Comparison of ENCODE assay signal across 7 mouse cellular contexts in the genomic region with DNA sequence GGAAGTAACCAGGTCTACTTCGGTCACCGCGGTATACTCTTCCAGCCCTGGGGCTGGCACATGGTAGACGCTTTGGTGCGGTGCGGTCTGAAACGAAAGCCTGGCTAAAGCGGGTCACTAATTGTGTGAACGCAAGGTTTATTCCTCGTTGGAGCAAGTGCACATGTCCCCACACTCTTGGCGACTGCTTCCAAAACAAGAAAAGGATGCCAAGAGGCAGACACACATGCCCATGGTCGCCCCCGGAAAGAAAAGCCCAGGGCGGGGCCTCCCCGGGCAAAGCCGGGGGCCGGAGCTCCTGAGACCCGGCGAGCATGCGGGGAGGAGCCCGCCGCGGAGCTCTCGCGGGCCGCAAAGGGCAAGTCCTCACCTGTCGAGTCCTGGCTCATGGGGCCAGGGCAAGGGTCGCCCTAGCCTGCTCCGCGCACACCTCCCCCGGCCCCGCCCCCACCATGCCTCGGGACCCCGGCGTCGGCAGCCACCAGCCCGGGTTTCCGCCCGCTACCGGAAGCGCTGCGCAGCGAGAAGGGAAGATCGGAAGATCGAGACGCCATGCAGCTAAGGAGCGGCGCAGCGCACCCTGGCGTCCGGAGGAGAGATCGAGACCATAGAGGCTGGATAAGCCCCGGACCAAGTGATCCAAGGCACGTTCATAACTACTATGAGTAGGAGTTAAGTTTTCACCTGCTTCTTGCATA. TPM values are rescaled to one million over a fixed set of nuclear protein-coding genes. Genes with fewer than 3 reads are reported as not detected.
DNase-seq lines count a peak whose midpoint lies in the region; ATAC-seq and TF ChIP-seq lines count a peak whose summit lies in the region.

Det1 (minus strand) TSS at position 527 of the 698 bp plus-strand sequence.

- H3K4me2 ChIP-seq in intestine, postnatal 0 days (replicated peaks; ENCODE audit: low read depth): peak within 1 kb of the TSS; percentile 73
- peak within 1 kb of the TSS; percentile 65 for H3K4me2 ChIP-seq in midbrain, embryonic 12.5 days (replicated peaks)

- WGBS in embryonic facial prominence, embryonic 10.5 days: under 1% methylated on average over 54 of the region's 54 CpGs
- WGBS in intestine, postnatal 0 days: under 1% methylated on average over 41 of the region's 54 CpGs
- WGBS in midbrain, embryonic 12.5 days: under 1% methylated on average over 54 of the region's 54 CpGs
- under 1% methylated on average over 54 of the region's 54 CpGs for WGBS in small intestine, adult 2 months

- peaks cover 8% of the 10 kb centered on the region for H3K4me1 ChIP-seq in embryonic facial prominence, embryonic 10.5 days
- 0 out of 2 replicates have a peak, but pooled peaks cover 6% of the 10 kb centered on the region for H3K4me1 ChIP-seq in intestine, postnatal 0 days (replicated peaks; ENCODE audit: control insufficient read depth, insufficient read depth, low read length)
- H3K4me1 ChIP-seq in midbrain, embryonic 12.5 days: peaks cover 9% of the 10 kb centered on the region
- H3K4me1 ChIP-seq in small intestine, adult 2 months (ENCODE audit: control insufficient read depth, insufficient read depth, insufficient read length, low read length): no peaks in the 10 kb centered on the region

- no peaks in the 10 kb centered on the region for H3K9me3 ChIP-seq in embryonic facial prominence, embryonic 10.5 days
- H3K9me3 ChIP-seq in intestine, postnatal 0 days (ENCODE audit: control insufficient read depth): no peaks in the 10 kb centered on the region
- no peaks in the 10 kb centered on the region for H3K9me3 ChIP-seq in midbrain, embryonic 12.5 days

- peak within 1 kb of the TSS; percentile 87 for H3K9ac ChIP-seq in intestine, postnatal 0 days (ENCODE audit: low read depth, low read length)
- H3K9ac ChIP-seq in midbrain, embryonic 12.5 days (replicated peaks): peak within 1 kb of the TSS; percentile 85

- ATAC-seq in intestine, postnatal 0 days: peak; percentile 92
- ATAC-seq in midbrain, embryonic 12.5 days (ENCODE audit: low FRiP score, low read depth): peak; percentile 96

- peak within 1 kb of the TSS; percentile 96 for H3K27ac ChIP-seq in embryonic facial prominence, embryonic 10.5 days (replicated peaks)
- peak within 1 kb of the TSS; percentile 86 for H3K27ac ChIP-seq in intestine, postnatal 0 days (ENCODE audit: low read depth, low read length)
- H3K27ac ChIP-seq in midbrain, embryonic 12.5 days (replicated peaks): peak within 1 kb of the TSS; percentile 64
- H3K27ac ChIP-seq in small intestine, adult 2 months (ENCODE audit: insufficient read depth, low read depth, low read length): peak within 1 kb of the TSS; percentile 37

- TF ChIP-seq POLR2A in small intestine, adult 2 months (IDR thresholded peaks at IDR 0.05; ENCODE audit: low read depth, low read length): no peak; the same call in none of the 2 replicates

- DNase-seq in adrenal gland, postnatal 10 days: peak; percentile 95
- DNase-seq in embryonic facial prominence, embryonic 10.5 days (ENCODE audit: low spot score): peak; percentile 95
- no peak for DNase-seq in gonadal fat pad, adult 2 months (ENCODE audit: low read depth)
- DNase-seq in left cerebral cortex, postnatal 4 days: peak; percentile 94

- H3K36me3 ChIP-seq in embryonic facial prominence, embryonic 10.5 days (replicated peaks): peaks cover 25% of the 10 kb centered on the region
- peaks cover 21% of the 10 kb centered on the region; the same call in 1 of the 2 replicates for H3K36me3 ChIP-seq in intestine, postnatal 0 days (ENCODE audit: control insufficient read depth, insufficient read depth)
- peaks cover 22% of the 10 kb centered on the region for H3K36me3 ChIP-seq in midbrain, embryonic 12.5 days
- H3K36me3 ChIP-seq in small intestine, adult 2 months (ENCODE audit: control insufficient read depth, insufficient read depth, low read length): peaks cover 18% of the 10 kb centered on the region

- TF ChIP-seq CTCF in intestine, postnatal 0 days (IDR thresholded peaks at IDR 0.05; ENCODE audit: low read depth): peak; percentile 98
- peak; percentile 93 for TF ChIP-seq CTCF in small intestine, adult 2 months (IDR thresholded peaks at IDR 0.05; ENCODE audit: extremely low read depth, insufficient read length, insufficient replicate concordance, low read depth, low read length)

- peak within 1 kb of the TSS; percentile 95 for H3K4me3 ChIP-seq in embryonic facial prominence, embryonic 10.5 days
- H3K4me3 ChIP-seq in intestine, postnatal 0 days (ENCODE audit: low read depth, low read length): peak within 1 kb of the TSS; percentile 84
- peak within 1 kb of the TSS; percentile 82 for H3K4me3 ChIP-seq in midbrain, embryonic 12.5 days
- peak within 1 kb of the TSS; percentile 74 for H3K4me3 ChIP-seq in small intestine, adult 2 months (ENCODE audit: low read depth, low read length)

- intact Hi-C loops in left cerebral cortex, postnatal 4 days (cut with DNase I): loop anchor here (5.0 kb wide), 1 partner anchor 35 kb away; no protein-coding TSS in a partner anchor

- H3K27me3 ChIP-seq in embryonic facial prominence, embryonic 10.5 days (replicated peaks; ENCODE audit: low read depth, poor library complexity, severe bottlenecking): no peaks in the 10 kb centered on the region
- H3K27me3 ChIP-seq in intestine, postnatal 0 days (replicated peaks; ENCODE audit: control insufficient read depth, insufficient read depth, low read length): no peaks in the 10 kb centered on the region
- no peaks in the 10 kb centered on the region for H3K27me3 ChIP-seq in midbrain, embryonic 12.5 days
- H3K27me3 ChIP-seq in small intestine, adult 2 months (ENCODE audit: control insufficient read depth, insufficient read depth, low read length): no peaks in the 10 kb centered on the region

RNA-seq across cellular contexts. Expression of gene Det1, which starts in this region (rescaled TPM):
- total RNA-seq in adrenal gland, postnatal 10 days (2021): 10 to 100 TPM; 12.2 to 14.2 TPM
- 20.9 and 23.0 TPM in 2 replicates for polyA plus RNA-seq in embryonic facial prominence, embryonic 10.5 days (2016; fragmentation: Nextera tagmentation; extraction: Ambion mirVana)
- polyA plus RNA-seq in gonadal fat pad, adult 2 months (2012; rRNA removed): 16.0 and 16.7 TPM in 2 replicates
- polyA plus RNA-seq in intestine, postnatal 0 days (2015; fragmentation: Nextera tagmentation; extraction: Ambion mirVana): 10.1 and 11.2 TPM in 2 replicates
- 1 to 10 TPM; 8.2 to 8.4 TPM for total RNA-seq in left cerebral cortex, postnatal 4 days (2021)
- polyA plus RNA-seq in midbrain, embryonic 12.5 days (2016; fragmentation: Nextera tagmentation; extraction: Ambion mirVana): 21.2 and 21.3 TPM in 2 replicates
- polyA plus RNA-seq in small intestine, adult 2 months (2012; rRNA removed): 7.5 and 10.2 TPM in 2 replicates

Comparison
In these comparisons a context has a peak if more than half of its experiments do, and no peak if none do; other contexts are left out.
1. H3K27ac ChIP-seq: peak in every context shown above with its lines; median percentile 96 in embryonic facial prominence, embryonic 10.5 days; 86 in intestine, postnatal 0 days; 64 in midbrain, embryonic 12.5 days; 37 in small intestine, adult 2 months.